Mouse (Mus musculus) layer of hippocampus, adult 11-12 months (tissue): ENCODE results near the gene Fzd1.

ENCODE experiments used
- DNase-seq: peaks from one replicate; pipeline ENCODE4 v3.0.0; 2022; ENCODE audit warnings: low spot score

Gene Fzd1

GRCm38 (mm10) chr5:4753161-4753560, 4.7 kb downstream of the Fzd1 start:
- no peak for DNase-seq

GRCm38 (mm10) chr5:4742722-4743121, 15.1 kb downstream of the Fzd1 start:
- DNase-seq: no peak

GRCm38 (mm10) chr5:4737013-4737412, 20.8 kb downstream of the Fzd1 start:
- no peak for DNase-seq

- DNase-seq: no peak
Measured at GRCm38 (mm10) chr5:4735461-4735860, 22.4 kb downstream of the Fzd1 start.

- DNase-seq: no peak
Measured at GRCm38 (mm10) chr5:4733239-4733638, 24.6 kb downstream of the Fzd1 start.

- DNase-seq: no peak
Measured at GRCm38 (mm10) chr5:4732241-4733229, 25.3 kb downstream of the Fzd1 start.

GRCm38 (mm10) chr5:4731743-4732215, 26.1 kb downstream of the Fzd1 start:
- DNase-seq: no peak

- DNase-seq: no peak
Measured at GRCm38 (mm10) chr5:4731064-4731463, 26.8 kb downstream of the Fzd1 start.
